Comparison of ENCODE assay signal across 9 mouse cellular contexts in genomic region chr10:127619119-127619721, GRCm38 (mm10). TPM values are rescaled to one million over a fixed set of nuclear protein-coding genes. Genes with fewer than 3 reads are reported as not detected.
DNase-seq lines count a peak whose midpoint lies in the region; ATAC-seq and TF ChIP-seq lines count a peak whose summit lies in the region.
"Had no signal": no experiment of that assay in that cellular context is flagged by ENCODE, and none has a peak within 500 bp of the region (broad histone marks: within the 10 kb centered on the region; RNA-seq: fewer than 3 reads in every experiment).

No protein-coding gene starts in this region.

- peaks cover 4% of the 10 kb centered on the region; the same call in 1 of the 2 replicates for H3K36me3 ChIP-seq in forebrain, embryonic 13.5 days (ENCODE audit: poor library complexity, severe bottlenecking)
- H3K36me3 ChIP-seq in limb, embryonic 14.5 days (ENCODE audit: control insufficient read depth, insufficient read depth, low read length): peaks cover 4% of the 10 kb centered on the region; the same call in 1 of the 2 replicates

- TF ChIP-seq CTCF in left cerebral cortex, adult 2 months (IDR thresholded peaks at IDR 0.05): no peak
- TF ChIP-seq CTCF in olfactory bulb, adult 2 months (IDR thresholded peaks at IDR 0.05; ENCODE audit: insufficient read depth, low read depth, low read length): no peak

- no peak for DNase-seq in left cerebral cortex, adult 2 months (ENCODE audit: extremely low spot score in 1 of 2, low spot score in 2 of 2)
- no peak for DNase-seq in left cerebral cortex, adult 18-20 months (ENCODE audit: low spot score in 2 of 2)
- DNase-seq in limb, embryonic 14.5 days (ENCODE audit: low spot score): no peak
- no peak for DNase-seq in spleen, postnatal 4 days (ENCODE audit: low spot score in 2 of 2)
- DNase-seq in spleen, postnatal 36 days (ENCODE audit: low spot score in 2 of 2): no peak
- DNase-seq in cerebellum, postnatal 36 days: no peak
- DNase-seq: thymus, postnatal 14 days had no signal

- H3K27me3 ChIP-seq in forebrain, embryonic 13.5 days: no peaks in the 10 kb centered on the region
- H3K27me3 ChIP-seq in limb, embryonic 14.5 days (ENCODE audit: control insufficient read depth, insufficient read depth, low read length): no peaks in the 10 kb centered on the region

- H3K4me3 ChIP-seq in left cerebral cortex, adult 2 months: peak overlapping the region; percentile 94
- H3K4me3 ChIP-seq in forebrain, embryonic 13.5 days: peak overlapping the region; percentile 88
- H3K4me3 ChIP-seq in limb, embryonic 14.5 days (replicated peaks; ENCODE audit: low read length): peak overlapping the region; percentile 89
- H3K4me3 ChIP-seq in olfactory bulb, adult 2 months (ENCODE audit: insufficient read depth, low read depth, low read length): peak overlapping the region; percentile 87

- intact Hi-C loops in left cerebral cortex, adult 2 months (cut with DNase I): no loop called here

- peak overlapping the region; percentile 88 for H3K4me2 ChIP-seq in forebrain, embryonic 13.5 days
- H3K4me2 ChIP-seq in limb, embryonic 14.5 days (replicated peaks; ENCODE audit: low read depth, low read length, severe bottlenecking): peak overlapping the region; percentile 90

- 33% methylated on average over 8 of the region's 8 CpGs for WGBS in forebrain, embryonic 13.5 days
- WGBS in limb, embryonic 14.5 days: 22% methylated on average over 8 of the region's 8 CpGs
- WGBS in olfactory bulb, adult 2 months: 22% methylated on average over 8 of the region's 8 CpGs

- H3K9ac ChIP-seq in forebrain, embryonic 13.5 days: peak overlapping the region; percentile 95
- peak overlapping the region; percentile 84 for H3K9ac ChIP-seq in limb, embryonic 14.5 days (ENCODE audit: low read depth, low read length, severe bottlenecking)

- no peaks in the 10 kb centered on the region for H3K9me3 ChIP-seq in forebrain, embryonic 13.5 days (replicated peaks)
- H3K9me3 ChIP-seq in limb, embryonic 14.5 days (ENCODE audit: control insufficient read depth, low read length): no peaks in the 10 kb centered on the region

- H3K27ac ChIP-seq in left cerebral cortex, adult 2 months: peak overlapping the region; percentile 98
- H3K27ac ChIP-seq in forebrain, embryonic 13.5 days: no peak overlapping the region
- H3K27ac ChIP-seq in limb, embryonic 14.5 days (replicated peaks; ENCODE audit: low read depth, low read length): peak overlapping the region; percentile 87; the same call in 1 of the 2 replicates
- 0 out of 2 replicates have a peak overlapping the region, but pooled peaks have one; percentile 0 for H3K27ac ChIP-seq in olfactory bulb, adult 2 months (ENCODE audit: insufficient read depth, low read depth, low read length)

- no peak for ATAC-seq in forebrain, embryonic 13.5 days
- ATAC-seq in limb, embryonic 14.5 days (ENCODE audit: low FRiP score, low read depth): no peak

- no peak for TF ChIP-seq POLR2A in limb, embryonic 14.5 days (IDR thresholded peaks at IDR 0.05; ENCODE audit: borderline replicate concordance, extremely low read depth, insufficient read depth, insufficient read length)
- no peak for TF ChIP-seq POLR2A in olfactory bulb, adult 2 months (IDR thresholded peaks at IDR 0.05; ENCODE audit: insufficient read depth, low read depth, low read length)

- H3K4me1 ChIP-seq in forebrain, embryonic 13.5 days: peaks cover 66% of the 10 kb centered on the region
- H3K4me1 ChIP-seq in limb, embryonic 14.5 days (ENCODE audit: control insufficient read depth, insufficient read depth, low read length): peaks cover 53% of the 10 kb centered on the region
- H3K4me1 ChIP-seq in olfactory bulb, adult 2 months (ENCODE audit: control insufficient read depth, insufficient read depth, low read length): peaks cover 50% of the 10 kb centered on the region

RNA-seq across cellular contexts. Expression of gene Lrp1, which starts 1.7 kb away (rescaled TPM):
- total RNA-seq in left cerebral cortex, adult 2 months (2021): 100 to 1,000 TPM; 341 to 357 TPM
- total RNA-seq in left cerebral cortex, adult 18-20 months (2021): 100 to 1,000 TPM; 264 to 276 TPM
- polyA plus RNA-seq in forebrain, embryonic 13.5 days (2015; fragmentation: Nextera tagmentation; extraction: Ambion mirVana): 65.1 and 74.7 TPM in 2 replicates
- 261 and 271 TPM in 2 replicates for polyA plus RNA-seq in limb, embryonic 14.5 days (2012; rRNA removed)
- 146 and 172 TPM in 2 replicates for polyA plus RNA-seq in limb, embryonic 14.5 days (2014; fragmentation: Nextera tagmentation; extraction: Ambion mirVana)
- polyA plus RNA-seq in olfactory bulb, adult 2 months (2012; ENCODE audit: insufficient read depth, insufficient read length, low replicate concordance, missing spikeins): 404 and 471 TPM in 2 replicates

RNA-seq across cellular contexts. Expression of gene Stat6, which starts 23.6 kb away (rescaled TPM):
- 10 to 100 TPM; 11.4 to 12.9 TPM for total RNA-seq in left cerebral cortex, adult 2 months (2021)
- 10 to 100 TPM; 15.9 to 17.8 TPM for total RNA-seq in left cerebral cortex, adult 18-20 months (2021)
- 2.6 and 2.7 TPM in 2 replicates for polyA plus RNA-seq in forebrain, embryonic 13.5 days (2015; fragmentation: Nextera tagmentation; extraction: Ambion mirVana)
- polyA plus RNA-seq in limb, embryonic 14.5 days (2012; rRNA removed): 30.7 and 33.5 TPM in 2 replicates
- polyA plus RNA-seq in limb, embryonic 14.5 days (2014; fragmentation: Nextera tagmentation; extraction: Ambion mirVana): 22.2 and 24.6 TPM in 2 replicates
- not detected in 2 replicates for polyA plus RNA-seq in olfactory bulb, adult 2 months (2012; ENCODE audit: insufficient read depth, insufficient read length, low replicate concordance, missing spikeins)

RNA-seq across cellular contexts. Expression of gene Nemp1, which starts 47.5 kb away (rescaled TPM):
- total RNA-seq in left cerebral cortex, adult 2 months (2021): 1 to 10 TPM; 4.1 to 4.7 TPM
- total RNA-seq in left cerebral cortex, adult 18-20 months (2021): 1 to 10 TPM; 4.6 to 5.1 TPM
- 6.7 and 7.0 TPM in 2 replicates for polyA plus RNA-seq in forebrain, embryonic 13.5 days (2015; fragmentation: Nextera tagmentation; extraction: Ambion mirVana)
- polyA plus RNA-seq in limb, embryonic 14.5 days (2012; rRNA removed): 12.3 and 13.9 TPM in 2 replicates
- polyA plus RNA-seq in limb, embryonic 14.5 days (2014; fragmentation: Nextera tagmentation; extraction: Ambion mirVana): 9.0 and 10.2 TPM in 2 replicates
- polyA plus RNA-seq in olfactory bulb, adult 2 months (2012; ENCODE audit: insufficient read depth, insufficient read length, low replicate concordance, missing spikeins): not detected in 2 replicates

RNA-seq across cellular contexts. Expression of gene Nab2, which starts 49.1 kb away (rescaled TPM):
- total RNA-seq in left cerebral cortex, adult 2 months (2021): 10 to 100 TPM; 44.9 to 67.4 TPM
- total RNA-seq in left cerebral cortex, adult 18-20 months (2021): 10 to 100 TPM; 58.2 to 71.7 TPM
- 1.6 and 2.0 TPM in 2 replicates for polyA plus RNA-seq in forebrain, embryonic 13.5 days (2015; fragmentation: Nextera tagmentation; extraction: Ambion mirVana)
- 64.5 and 68.3 TPM in 2 replicates for polyA plus RNA-seq in limb, embryonic 14.5 days (2012; rRNA removed)
- 16.4 and 19.9 TPM in 2 replicates for polyA plus RNA-seq in limb, embryonic 14.5 days (2014; fragmentation: Nextera tagmentation; extraction: Ambion mirVana)
- not detected in 2 replicates for polyA plus RNA-seq in olfactory bulb, adult 2 months (2012; ENCODE audit: insufficient read depth, insufficient read length, low replicate concordance, missing spikeins)
